Mouse (Mus musculus): Measurements from ENCODE around the gene Rrm2.
A peak's percentile ranks its signal among the peaks of the same experiment; 100 is the strongest.

- TF ChIP-seq CTCF (IDR thresholded peaks at IDR 0.05; ENCODE audit: low read depth) (no peak), EP300 (IDR thresholded peaks at IDR 0.05; ENCODE audit: low read depth) (0 out of 2 replicates have a peak, but pooled peaks have one; percentile 21)
Observed at GRCm38 (mm10) chr12:24658998-24659397, 49.0 kb upstream of the Rrm2 start.

Measured in liver, embryonic 14.5 days (tissue).